Mouse (Mus musculus) liver, postnatal 0 days (tissue): ENCODE measurements at regions not wholly inside any gene's neighbourhood (a gene's known extent, or its start where the extent isn't known, plus 50 kb on each side); places are given as distances from the start of the nearest gene placed in this dataset.

Source experiments
- ATAC-seq: fragments of 200-750 bp; cut with Nextera tagmentation; 2 replicates; pipeline ENCODE4 v1.8.0; 2017; ENCODE audit warnings: mild to moderate bottlenecking, moderate library complexity
- DNase-seq: peaks from one replicate; pipeline ENCODE4 v3.0.0-alpha.2; 2016
- H3K27ac ChIP-seq: fragments of 300-500 bp; sonication (generic); 2 replicates; pipeline ENCODE4 v1.5.1; 2014; ENCODE audit warnings: antibody characterized with exemption, moderate library complexity, mild to moderate bottlenecking, low read depth
- H3K27me3 ChIP-seq: fragments of 300-500 bp; sonication (generic); 2 replicates; pipeline ENCODE4 v1.6.1; 2014; ENCODE audit warnings: low read length, control low read depth, mixed read lengths; ENCODE audit not compliant: insufficient read depth
- H3K36me3 ChIP-seq: fragments of 300-500 bp; sonication (generic); replicated peaks from 2 replicates; pipeline ENCODE4 v1.6.1; 2014; ENCODE audit warnings: mild to moderate bottlenecking, control low read depth, low read length, moderate library complexity, mixed read lengths; ENCODE audit not compliant: insufficient read depth
- H3K4me1 ChIP-seq: fragments of 300-500 bp; sonication (generic); 2 replicates; pipeline ENCODE4 v1.6.1; 2014; ENCODE audit warnings: antibody characterized with exemption, mild to moderate bottlenecking, control low read depth; ENCODE audit not compliant: insufficient read depth
- H3K4me2 ChIP-seq: fragments of 300-500 bp; sonication (generic); 2 replicates; pipeline ENCODE4 v1.6.1; 2014; ENCODE audit warnings: low read depth, mild to moderate bottlenecking, low read length, moderate library complexity, mixed read lengths
- H3K4me3 ChIP-seq: fragments of 300-500 bp; sonication (generic); 2 replicates; pipeline ENCODE4 v1.5.1; 2014; ENCODE audit warnings: low read depth, low read length
- H3K9ac ChIP-seq: fragments of 300-500 bp; sonication (generic); replicated peaks from 2 replicates; pipeline ENCODE4 v1.6.1; 2014; ENCODE audit warnings: mild to moderate bottlenecking, moderate library complexity
- H3K9me3 ChIP-seq: fragments of 300-500 bp; sonication (generic); 2 replicates; pipeline ENCODE4 v1.6.1; 2016; ENCODE audit warnings: mild to moderate bottlenecking, control low read depth, low read length, mixed read lengths
- CTCF ChIP-seq: sonication (generic); IDR thresholded peaks from 2 replicates; pipeline ENCODE4 v1.5.1; 2016; ENCODE audit warnings: antibody characterized with exemption, low read depth
- EP300 ChIP-seq: IDR thresholded peaks from 2 replicates; pipeline ENCODE4 v1.6.1; 2016; ENCODE audit warnings: antibody characterized with exemption, low read depth, mild to moderate bottlenecking
- WGBS: fragments of 180-500 bp; shearing (Covaris S2); extraction: QIAGEN DNeasy Blood & Tissue Kit; methylation state at CpG from one replicate; pipeline ENCODE4 v1.1.7; 2014; ENCODE audit not compliant: insufficient replicate concordance; 5-methylcytosine and 5-hydroxymethylcytosine counted together

GRCm38 (mm10) chr1:168924100-168924815 is 492.2 kb upstream of the Pbx1 start:
- ATAC-seq (no peak), DNase-seq (no peak)
- H3K4me3 ChIP-seq = no peak overlapping the region
- no peaks in the 10 kb centered on the region for H3K27me3 ChIP-seq
- 70% methylated on average over 5 of the region's 5 CpGs for WGBS
- TF ChIP-seq CTCF (no peak), EP300 (no peak)
- no peaks in the 10 kb centered on the region for H3K4me1 ChIP-seq
- H3K9ac ChIP-seq = no peak overlapping the region
- no peaks in the 10 kb centered on the region for H3K9me3 ChIP-seq
- no peak overlapping the region for H3K4me2 ChIP-seq
- no peak overlapping the region for H3K27ac ChIP-seq
- H3K36me3 ChIP-seq = no peaks in the 10 kb centered on the region

GRCm38 (mm10) chr1:168918331-168919076 is 486.4 kb upstream of the Pbx1 start:
- no peak for TF ChIP-seq CTCF
- no peak for TF ChIP-seq EP300
- no peaks in the 10 kb centered on the region for H3K27me3 ChIP-seq
- WGBS = 75% methylated on average over 9 of the region's 9 CpGs
- H3K4me2 ChIP-seq = no peak overlapping the region
- no peaks in the 10 kb centered on the region for H3K4me1 ChIP-seq
- no peaks in the 10 kb centered on the region for H3K36me3 ChIP-seq
- no peak overlapping the region for H3K27ac ChIP-seq
- no peak overlapping the region for H3K4me3 ChIP-seq
- no peak overlapping the region for H3K9ac ChIP-seq
- ATAC-seq (no peak), DNase-seq (no peak)
- H3K9me3 ChIP-seq = no peaks in the 10 kb centered on the region

- Histone ChIP-seq H3K36me3 (no peaks in the 10 kb centered on the region), H3K9me3 (no peaks in the 10 kb centered on the region), H3K27me3 (no peaks in the 10 kb centered on the region), H3K4me2 (no peak overlapping the region), H3K27ac (no peak overlapping the region), H3K4me3 (no peak overlapping the region), H3K9ac (no peak overlapping the region), H3K4me1 (no peaks in the 10 kb centered on the region)
- no peak for TF ChIP-seq CTCF
- TF ChIP-seq EP300 = no peak
- DNase-seq (no peak), ATAC-seq (no peak)
- 70% methylated on average over 4 of the region's 4 CpGs for WGBS
Observed at GRCm38 (mm10) chr1:168908684-168909175, 476.7 kb upstream of the Pbx1 start.

- no peak for TF ChIP-seq CTCF
- TF ChIP-seq EP300 = no peak
- no peaks in the 10 kb centered on the region for H3K4me1 ChIP-seq
- H3K4me2 ChIP-seq = no peak overlapping the region
- no peak overlapping the region for H3K27ac ChIP-seq
- H3K36me3 ChIP-seq = no peaks in the 10 kb centered on the region
- 80% methylated on average over 6 of the region's 6 CpGs for WGBS
- DNase-seq (no peak), ATAC-seq (no peak)
- H3K4me3 ChIP-seq = no peak overlapping the region
- H3K9me3 ChIP-seq = no peaks in the 10 kb centered on the region
- no peak overlapping the region for H3K9ac ChIP-seq
- H3K27me3 ChIP-seq = no peaks in the 10 kb centered on the region
Observed at GRCm38 (mm10) chr1:168908192-168908591, 476.1 kb upstream of the Pbx1 start.

- TF ChIP-seq CTCF (no peak), EP300 (no peak)
- H3K27ac ChIP-seq = no peak overlapping the region
- no peaks in the 10 kb centered on the region for H3K4me1 ChIP-seq
- H3K27me3 ChIP-seq = no peaks in the 10 kb centered on the region
- no peaks in the 10 kb centered on the region for H3K36me3 ChIP-seq
- no peak overlapping the region for H3K9ac ChIP-seq
- WGBS = 47% methylated on average over 2 of the region's 2 CpGs
- no peak for DNase-seq
- H3K9me3 ChIP-seq = no peaks in the 10 kb centered on the region
- H3K4me2 ChIP-seq = no peak overlapping the region
- ATAC-seq = no peak
- no peak overlapping the region for H3K4me3 ChIP-seq
Observed at GRCm38 (mm10) chr1:168898483-168898882, 466.4 kb upstream of the Pbx1 start.

- no peak overlapping the region for H3K9ac ChIP-seq
- ATAC-seq (no peak), DNase-seq (no peak)
- no peaks in the 10 kb centered on the region for H3K36me3 ChIP-seq
- no peaks in the 10 kb centered on the region for H3K9me3 ChIP-seq
- WGBS = 41% methylated on average over 3 of the region's 3 CpGs
- no peaks in the 10 kb centered on the region for H3K27me3 ChIP-seq
- no peaks in the 10 kb centered on the region for H3K4me1 ChIP-seq
- H3K27ac ChIP-seq = no peak overlapping the region
- H3K4me3 ChIP-seq = no peak overlapping the region
- no peak overlapping the region for H3K4me2 ChIP-seq
- TF ChIP-seq CTCF (no peak), EP300 (no peak)
Observed at GRCm38 (mm10) chr1:168861577-168861976, 429.5 kb upstream of the Pbx1 start.
